Mouse (Mus musculus) thymus, adult 2 months (tissue): ENCODE data around the gene Ntm. TPM values are rescaled to one million over a fixed set of nuclear protein-coding genes. Genes with fewer than 3 reads are reported as not detected.

Experiments used
- DNase-seq: peaks from one replicate; pipeline ENCODE4 v3.0.0; 2021
- H3K27ac ChIP-seq: fragments of 200-500 bp; 2 replicates; pipeline ENCODE4 v1.5.1; 2012; ENCODE audit warnings: low read length, control low read depth; ENCODE audit not compliant: control insufficient read depth, insufficient read depth
- H3K27me3 ChIP-seq: fragments of 200-500 bp; 2 replicates; pipeline ENCODE4 v1.6.1; 2012; ENCODE audit warnings: mild to moderate bottlenecking, low read length, moderate library complexity, mixed read lengths; ENCODE audit not compliant: control insufficient read depth, insufficient read depth
- H3K36me3 ChIP-seq: fragments of 200-500 bp; 2 replicates; pipeline ENCODE4 v1.6.1; 2012; ENCODE audit warnings: mild to moderate bottlenecking, low read length, moderate library complexity; ENCODE audit not compliant: control insufficient read depth, insufficient read depth
- H3K4me1 ChIP-seq: fragments of 200-500 bp; replicated peaks from 2 replicates; pipeline ENCODE4 v1.6.1; 2012; ENCODE audit warnings: low read length; ENCODE audit not compliant: control insufficient read depth, insufficient read depth
- H3K4me3 ChIP-seq: fragments of 200-500 bp; 2 replicates; pipeline ENCODE4 v1.5.1; 2012; ENCODE audit warnings: mild to moderate bottlenecking, low read length, control low read depth, moderate library complexity; ENCODE audit not compliant: control insufficient read depth, insufficient read depth
- CTCF ChIP-seq: fragments of 200-500 bp; IDR thresholded peaks from 2 replicates; pipeline ENCODE4 v1.5.1; 2012; ENCODE audit warnings: mild to moderate bottlenecking, control low read depth, low read length, moderate library complexity, borderline replicate concordance; ENCODE audit not compliant: control insufficient read depth, poor library complexity, insufficient read depth; ENCODE audit errors: extremely low read depth
- POLR2A ChIP-seq: fragments of 200-500 bp; IDR thresholded peaks from 2 replicates; pipeline ENCODE4 v1.6.1; 2012; ENCODE audit warnings: mild to moderate bottlenecking, low read length, control low read depth, moderate library complexity; ENCODE audit not compliant: control insufficient read depth, poor library complexity, insufficient read depth; ENCODE audit errors: extremely low read depth
- WGBS: fragments of 180-500 bp; shearing (Covaris S2); methylation state at CpG from one replicate; pipeline ENCODE4 v1.1.7; 2018; 5-methylcytosine and 5-hydroxymethylcytosine counted together
- polyA plus RNA-seq: library from polyadenylated mRNA; depleted of rRNA; stranded (reverse); fragments of >200 nt; gene quantifications from 2 replicates; pipeline ENCODE4 v1.2.3, GENCODE M21; 2012

The Ntm gene
- polyA plus RNA-seq, 1 experiment: 0.19 TPM

- Histone ChIP-seq H3K36me3 (no peaks in the 10 kb centered on the region), H3K27me3 (no peaks in the 10 kb centered on the region), H3K27ac (no peak overlapping the region), H3K4me3 (no peak overlapping the region), H3K4me1 (no peaks in the 10 kb centered on the region)
- WGBS: 90% methylated on average over 6 of the region's 6 CpGs
- TF ChIP-seq CTCF: no peak
- no peak for TF ChIP-seq POLR2A
- DNase-seq: no peak
Measured at GRCm38 (mm10) chr9:29682224-29682623, 280.7 kb downstream of the Ntm start.

DNA sequence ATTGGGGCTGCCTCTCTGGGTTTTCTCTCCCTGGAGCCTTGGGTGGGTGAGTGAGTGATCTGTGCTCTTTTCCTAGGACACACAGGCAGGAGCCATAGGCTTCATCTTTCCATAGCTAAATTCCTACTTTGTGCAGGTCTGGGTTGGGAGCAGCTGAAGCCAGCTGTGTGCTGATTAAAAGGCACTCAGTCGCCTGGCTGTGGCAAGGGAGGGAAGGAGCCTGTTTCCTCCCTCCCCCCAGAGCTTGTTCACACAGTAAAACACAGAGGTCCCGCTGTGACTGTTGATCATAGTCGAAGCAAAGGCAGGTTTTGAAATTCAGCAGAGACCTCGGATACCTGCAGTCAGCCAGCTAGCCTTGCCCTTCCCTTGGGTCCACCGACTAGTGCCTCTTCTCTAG, 282.3 kb downstream of the Ntm start:
- H3K4me3 ChIP-seq: no peak overlapping the region
- H3K4me1 ChIP-seq: no peaks in the 10 kb centered on the region
- no peaks in the 10 kb centered on the region for H3K36me3 ChIP-seq
- TF ChIP-seq CTCF: no peak
- no peak for TF ChIP-seq POLR2A
- H3K27ac ChIP-seq: no peak overlapping the region
- DNase-seq: no peak
- 22% methylated on average over 5 of the region's 5 CpGs for WGBS
- H3K27me3 ChIP-seq: no peaks in the 10 kb centered on the region

DNA sequence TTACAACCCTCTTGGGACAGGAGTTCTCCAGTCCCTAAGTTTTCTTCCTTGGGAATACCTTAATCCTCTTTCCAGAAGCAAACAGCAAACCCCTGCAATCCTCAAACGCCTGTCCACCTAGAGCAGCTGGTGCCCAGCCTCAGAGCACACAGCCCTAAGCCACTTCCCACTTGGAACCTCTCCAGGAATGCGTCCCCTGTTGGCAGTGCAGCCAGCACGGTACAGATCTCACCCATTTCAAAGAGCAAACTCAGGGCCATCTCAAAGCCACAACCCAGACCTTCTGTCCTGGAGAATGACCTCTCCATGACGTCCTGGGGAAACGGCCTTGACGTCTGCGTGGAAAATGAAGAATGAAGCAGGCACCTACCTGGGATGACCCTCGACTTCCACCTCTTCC, 289.0 kb downstream of the Ntm start:
- Histone ChIP-seq H3K27me3 (no peaks in the 10 kb centered on the region), H3K4me1 (no peaks in the 10 kb centered on the region), H3K27ac (no peak overlapping the region), H3K4me3 (no peak overlapping the region), H3K36me3 (no peaks in the 10 kb centered on the region)
- WGBS: 59% methylated on average over 8 of the region's 8 CpGs
- TF ChIP-seq CTCF (no peak), POLR2A (no peak)
- DNase-seq: no peak

GRCm38 (mm10) chr9:29671861-29672260, 291.1 kb downstream of the Ntm start:
- 85% methylated on average over 6 of the region's 6 CpGs for WGBS
- TF ChIP-seq POLR2A (no peak), CTCF (no peak)
- no peaks in the 10 kb centered on the region for H3K36me3 ChIP-seq
- no peak for DNase-seq
- no peaks in the 10 kb centered on the region for H3K4me1 ChIP-seq
- no peak overlapping the region for H3K4me3 ChIP-seq
- H3K27ac ChIP-seq: no peak overlapping the region
- H3K27me3 ChIP-seq: no peaks in the 10 kb centered on the region

GRCm38 (mm10) chr9:29663286-29663685, 299.7 kb downstream of the Ntm start:
- H3K4me1 ChIP-seq: no peaks in the 10 kb centered on the region
- 92% methylated on average over 7 of the region's 7 CpGs for WGBS
- no peaks in the 10 kb centered on the region for H3K36me3 ChIP-seq
- H3K27ac ChIP-seq: no peak overlapping the region
- no peak for DNase-seq
- H3K27me3 ChIP-seq: no peaks in the 10 kb centered on the region
- no peak overlapping the region for H3K4me3 ChIP-seq
- TF ChIP-seq POLR2A (no peak), CTCF (no peak)

GRCm38 (mm10) chr9:29661468-29662145, 301.3 kb downstream of the Ntm start:
- Histone ChIP-seq H3K4me1 (no peaks in the 10 kb centered on the region), H3K27ac (no peak overlapping the region), H3K4me3 (no peak overlapping the region), H3K36me3 (no peaks in the 10 kb centered on the region), H3K27me3 (no peaks in the 10 kb centered on the region)
- TF ChIP-seq POLR2A: no peak
- no peak for TF ChIP-seq CTCF
- 27% methylated on average over 3 of the region's 3 CpGs for WGBS
- DNase-seq: no peak
